Mouse (Mus musculus) forebrain, embryonic 15.5 days (tissue): ENCODE results near the gene Scrt2. TPM values are rescaled to one million over a fixed set of nuclear protein-coding genes. Genes with fewer than 3 reads are reported as not detected.

Experiments used
- ATAC-seq: fragments of 200-750 bp; cut with Nextera tagmentation; replicated peaks from 2 replicates; pipeline ENCODE4 v1.8.0; 2017; ENCODE audit warnings: mild to moderate bottlenecking, moderate TSS enrichment, moderate library complexity
- H3K27ac ChIP-seq: fragments of 300-500 bp; sonication (generic); replicated peaks from 2 replicates; pipeline ENCODE4 v1.5.1; 2015; ENCODE audit warnings: mild to moderate bottlenecking, inconsistent platforms
- H3K27me3 ChIP-seq: fragments of 300-500 bp; sonication (generic); 2 replicates; pipeline ENCODE4 v1.6.1; 2015; ENCODE audit warnings: inconsistent platforms
- H3K36me3 ChIP-seq: fragments of 300-500 bp; sonication (generic); 2 replicates; pipeline ENCODE4 v1.6.1; 2015; ENCODE audit warnings: mild to moderate bottlenecking, inconsistent platforms
- H3K4me1 ChIP-seq: fragments of 300-500 bp; sonication (generic); 2 replicates; pipeline ENCODE4 v1.6.1; 2015; ENCODE audit warnings: inconsistent platforms
- H3K4me2 ChIP-seq: fragments of 300-500 bp; sonication (generic); replicated peaks from 2 replicates; pipeline ENCODE4 v1.6.1; 2015; ENCODE audit warnings: mild to moderate bottlenecking, inconsistent platforms
- H3K4me3 ChIP-seq: fragments of 300-500 bp; sonication (generic); 2 replicates; pipeline ENCODE4 v1.5.1; 2015; ENCODE audit warnings: mild to moderate bottlenecking, inconsistent platforms
- H3K9ac ChIP-seq: fragments of 300-500 bp; sonication (generic); replicated peaks from 2 replicates; pipeline ENCODE4 v1.6.1; 2015; ENCODE audit warnings: mild to moderate bottlenecking, inconsistent platforms
- H3K9me3 ChIP-seq: fragments of 300-500 bp; sonication (generic); 2 replicates; pipeline ENCODE4 v1.6.1; 2016; ENCODE audit warnings: inconsistent platforms
- WGBS: fragments of 180-500 bp; shearing (Covaris S2); methylation state at CpG from one replicate; pipeline ENCODE4 v1.1.7; 2015; ENCODE audit warnings: mixed read lengths; 5-methylcytosine and 5-hydroxymethylcytosine counted together
- polyA plus RNA-seq: library from polyadenylated mRNA; unstranded; fragments of >200 nt; fragmentation: Nextera tagmentation; extraction: Ambion mirVana; gene quantifications from 2 replicates; pipeline ENCODE4 v1.2.1, GENCODE M21; 2015

The Scrt2 gene
- polyA plus RNA-seq: 20.9 and 22.9 TPM in 2 replicates

GRCm38 (mm10) chr2:152080685-152081541 lies at the start of gene Scrt2:
TSS of gene Scrt2 (plus strand) at chr2:152081529.
- peak; percentile 76 for ATAC-seq
- WGBS: under 1% methylated on average over 23 of the region's 24 CpGs
- peaks cover 51% of the 10 kb centered on the region for H3K4me1 ChIP-seq

GRCm38 (mm10) chr2:152040101-152040500 lies 41.2 kb upstream of the Scrt2 start:
- Histone ChIP-seq H3K9ac (no peak overlapping the region), H3K9me3 (no peaks in the 10 kb centered on the region)

More at GRCm38 (mm10) chr2:152080685-152081541, at the start of gene Scrt2:
- Histone ChIP-seq H3K9me3 (no peaks in the 10 kb centered on the region), H3K9ac (peak within 1 kb of the TSS; percentile 85), H3K27ac (peak within 1 kb of the TSS; percentile 98), H3K27me3 (no peaks in the 10 kb centered on the region), H3K4me2 (peak within 1 kb of the TSS; percentile 74), H3K36me3 (no peaks in the 10 kb centered on the region), H3K4me3 (peak within 1 kb of the TSS; percentile 56)

GRCm38 (mm10) chr2:152047116-152048002 lies 34.0 kb upstream of the Scrt2 start:
- peaks cover 56% of the 10 kb centered on the region for H3K4me1 ChIP-seq
- peak overlapping the region; percentile 3; the same call in 1 of the 2 replicates for H3K9ac ChIP-seq
- H3K36me3 ChIP-seq: no peaks in the 10 kb centered on the region
- H3K9me3 ChIP-seq: no peaks in the 10 kb centered on the region
- H3K27me3 ChIP-seq: no peaks in the 10 kb centered on the region
- H3K4me2 ChIP-seq: peak overlapping the region; percentile 95
- H3K27ac ChIP-seq: peak overlapping the region; percentile 98
- no peak for ATAC-seq
- 4% methylated on average over 25 of the region's 25 CpGs for WGBS
- no peak overlapping the region for H3K4me3 ChIP-seq

More at GRCm38 (mm10) chr2:152040101-152040500, 41.2 kb upstream of the Scrt2 start:
- no peak overlapping the region for H3K4me3 ChIP-seq
- no peaks in the 10 kb centered on the region for H3K36me3 ChIP-seq
- no peak for ATAC-seq
- no peaks in the 10 kb centered on the region for H3K27me3 ChIP-seq
- no peak overlapping the region for H3K4me2 ChIP-seq
- H3K4me1 ChIP-seq: no peaks in the 10 kb centered on the region
- H3K27ac ChIP-seq: no peak overlapping the region

- H3K27ac ChIP-seq: peak overlapping the region; percentile 98
- peak overlapping the region; percentile 95 for H3K4me2 ChIP-seq
- H3K36me3 ChIP-seq: no peaks in the 10 kb centered on the region
- peak overlapping the region; percentile 48 for H3K4me3 ChIP-seq
- under 1% methylated on average over 76 of the region's 82 CpGs for WGBS
- peak; percentile 66 for ATAC-seq
- H3K9me3 ChIP-seq: no peaks in the 10 kb centered on the region
- peaks cover 58% of the 10 kb centered on the region for H3K4me1 ChIP-seq
- H3K27me3 ChIP-seq: no peaks in the 10 kb centered on the region
- H3K9ac ChIP-seq: peak overlapping the region; percentile 75
Measured at GRCm38 (mm10) chr2:152048003-152048980, 33.0 kb upstream of the Scrt2 start.

GRCm38 (mm10) chr2:152048981-152049441 lies 32.3 kb upstream of the Scrt2 start:
- peak overlapping the region; percentile 95 for H3K4me2 ChIP-seq
- WGBS: under 1% methylated on average over 24 of the region's 24 CpGs
- peaks cover 58% of the 10 kb centered on the region for H3K4me1 ChIP-seq

GRCm38 (mm10) chr2:152049611-152050270 lies 31.6 kb upstream of the Scrt2 start:
- H3K4me1 ChIP-seq: peaks cover 58% of the 10 kb centered on the region
- peak overlapping the region; percentile 95 for H3K4me2 ChIP-seq
- H3K9me3 ChIP-seq: no peaks in the 10 kb centered on the region
- WGBS: 6% methylated on average over 13 of the region's 13 CpGs
- no peak; the same call in 1 of the 2 replicates for ATAC-seq
- H3K9ac ChIP-seq: peak overlapping the region; percentile 75
- H3K4me3 ChIP-seq: peak overlapping the region; percentile 48
- H3K27ac ChIP-seq: peak overlapping the region; percentile 98
- H3K27me3 ChIP-seq: no peaks in the 10 kb centered on the region
- no peaks in the 10 kb centered on the region for H3K36me3 ChIP-seq

More at GRCm38 (mm10) chr2:152048981-152049441, 32.3 kb upstream of the Scrt2 start:
- H3K27ac ChIP-seq: peak overlapping the region; percentile 98
- peak; percentile 20 for ATAC-seq
- peak overlapping the region; percentile 75 for H3K9ac ChIP-seq
- H3K9me3 ChIP-seq: no peaks in the 10 kb centered on the region
- H3K27me3 ChIP-seq: no peaks in the 10 kb centered on the region
- H3K4me3 ChIP-seq: peak overlapping the region; percentile 48
- no peaks in the 10 kb centered on the region for H3K36me3 ChIP-seq

- no peaks in the 10 kb centered on the region for H3K9me3 ChIP-seq
- peak; percentile 79 for ATAC-seq
- H3K4me2 ChIP-seq: peak overlapping the region; percentile 95
- peak overlapping the region; percentile 75 for H3K9ac ChIP-seq
- H3K36me3 ChIP-seq: no peaks in the 10 kb centered on the region
- peak overlapping the region; percentile 48 for H3K4me3 ChIP-seq
- H3K27ac ChIP-seq: peak overlapping the region; percentile 98
- no peaks in the 10 kb centered on the region for H3K27me3 ChIP-seq
- peaks cover 58% of the 10 kb centered on the region for H3K4me1 ChIP-seq
- WGBS: 3% methylated on average over 7 of the region's 7 CpGs
Measured at GRCm38 (mm10) chr2:152050316-152050715, 31.0 kb upstream of the Scrt2 start.

GRCm38 (mm10) chr2:152051985-152052384 lies 29.3 kb upstream of the Scrt2 start:
- H3K36me3 ChIP-seq: no peaks in the 10 kb centered on the region
- no peak for ATAC-seq
- H3K4me1 ChIP-seq: peaks cover 65% of the 10 kb centered on the region
- WGBS: 62% methylated on average over 3 of the region's 3 CpGs
- peak overlapping the region; percentile 98 for H3K27ac ChIP-seq
- no peak overlapping the region for H3K9ac ChIP-seq
- no peaks in the 10 kb centered on the region for H3K9me3 ChIP-seq
- H3K27me3 ChIP-seq: no peaks in the 10 kb centered on the region
- H3K4me2 ChIP-seq: no peak overlapping the region
- no peak overlapping the region for H3K4me3 ChIP-seq

- no peaks in the 10 kb centered on the region for H3K27me3 ChIP-seq
- no peak overlapping the region for H3K4me2 ChIP-seq
- H3K27ac ChIP-seq: peak overlapping the region; percentile 35; the same call in 1 of the 2 replicates
- H3K9ac ChIP-seq: no peak overlapping the region
- H3K9me3 ChIP-seq: no peaks in the 10 kb centered on the region
- 63% methylated on average over 1 of the region's 1 CpGs for WGBS
- H3K4me3 ChIP-seq: no peak overlapping the region
- no peaks in the 10 kb centered on the region for H3K36me3 ChIP-seq
- H3K4me1 ChIP-seq: peaks cover 34% of the 10 kb centered on the region
- 0 out of 2 replicates have a peak, but pooled peaks have one; percentile 11 for ATAC-seq
Measured at GRCm38 (mm10) chr2:152055406-152055805, 25.9 kb upstream of the Scrt2 start.

GRCm38 (mm10) chr2:152056368-152057251 lies 24.7 kb upstream of the Scrt2 start:
- no peak overlapping the region for H3K9ac ChIP-seq
- no peak overlapping the region for H3K4me3 ChIP-seq
- no peaks in the 10 kb centered on the region for H3K36me3 ChIP-seq
- 53% methylated on average over 22 of the region's 22 CpGs for WGBS
- ATAC-seq: peak; percentile 36
- H3K4me2 ChIP-seq: no peak overlapping the region
- H3K27me3 ChIP-seq: no peaks in the 10 kb centered on the region
- H3K27ac ChIP-seq: peak overlapping the region; percentile 35
- H3K4me1 ChIP-seq: peaks cover 25% of the 10 kb centered on the region
- H3K9me3 ChIP-seq: no peaks in the 10 kb centered on the region
